Mouse (Mus musculus) colon, adult 2 months (tissue): ENCODE data around the gene Ino80. TPM values are rescaled to one million over a fixed set of nuclear protein-coding genes. Genes with fewer than 3 reads are reported as not detected.

Experiments used
- polyA plus RNA-seq: library from polyadenylated mRNA; depleted of rRNA; stranded (reverse); fragments of >200 nt; gene quantifications from 2 replicates; pipeline ENCODE4 v1.2.3, GENCODE M21; 2012; rRNA removed

Ino80 gene
- 6.0 and 6.3 TPM in 2 replicates for polyA plus RNA-seq

DNA sequence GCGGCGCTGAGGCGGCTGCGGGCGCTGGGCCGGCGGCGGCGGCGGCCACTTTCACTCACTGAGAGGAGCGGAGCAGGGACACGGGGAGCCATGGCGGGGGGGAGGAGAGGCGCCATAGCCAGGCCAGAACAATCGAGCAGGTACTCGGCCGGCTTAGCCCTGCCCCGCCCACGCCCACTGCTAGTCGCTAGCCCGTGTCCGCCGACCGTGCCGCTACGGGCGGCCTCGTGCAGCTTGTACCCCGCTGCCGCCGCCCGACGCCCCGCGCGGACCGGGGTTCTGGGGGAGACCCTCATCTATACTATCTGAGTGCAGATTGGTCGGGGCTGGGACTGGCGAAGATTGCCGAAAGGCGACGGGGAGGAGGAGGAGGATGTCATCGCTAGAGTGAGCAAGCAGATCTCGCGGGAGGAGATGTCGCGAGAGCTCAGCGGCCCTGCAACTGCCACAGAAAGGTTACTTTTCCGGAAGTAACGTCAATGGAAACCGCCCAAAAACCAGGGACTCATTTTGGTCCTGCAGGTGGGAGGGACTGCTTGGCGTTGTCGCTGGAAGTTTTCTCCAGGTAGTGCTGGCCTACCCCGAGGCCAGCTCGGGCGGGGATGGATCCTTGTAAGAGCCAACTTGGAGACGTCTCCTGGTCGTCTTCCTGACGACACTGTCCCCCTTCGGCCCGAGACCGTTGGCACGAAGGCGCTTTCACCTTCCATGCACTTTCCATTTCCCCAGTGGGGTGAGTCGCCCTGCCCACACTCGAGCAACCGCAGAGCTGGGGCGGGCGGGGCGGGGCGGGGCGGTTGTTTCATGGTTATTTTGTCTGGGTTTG lies at the start of gene Ino80:
Gene Ino80 (minus strand): TSS at position 117 of the 826 bp plus-strand sequence.

DNA sequence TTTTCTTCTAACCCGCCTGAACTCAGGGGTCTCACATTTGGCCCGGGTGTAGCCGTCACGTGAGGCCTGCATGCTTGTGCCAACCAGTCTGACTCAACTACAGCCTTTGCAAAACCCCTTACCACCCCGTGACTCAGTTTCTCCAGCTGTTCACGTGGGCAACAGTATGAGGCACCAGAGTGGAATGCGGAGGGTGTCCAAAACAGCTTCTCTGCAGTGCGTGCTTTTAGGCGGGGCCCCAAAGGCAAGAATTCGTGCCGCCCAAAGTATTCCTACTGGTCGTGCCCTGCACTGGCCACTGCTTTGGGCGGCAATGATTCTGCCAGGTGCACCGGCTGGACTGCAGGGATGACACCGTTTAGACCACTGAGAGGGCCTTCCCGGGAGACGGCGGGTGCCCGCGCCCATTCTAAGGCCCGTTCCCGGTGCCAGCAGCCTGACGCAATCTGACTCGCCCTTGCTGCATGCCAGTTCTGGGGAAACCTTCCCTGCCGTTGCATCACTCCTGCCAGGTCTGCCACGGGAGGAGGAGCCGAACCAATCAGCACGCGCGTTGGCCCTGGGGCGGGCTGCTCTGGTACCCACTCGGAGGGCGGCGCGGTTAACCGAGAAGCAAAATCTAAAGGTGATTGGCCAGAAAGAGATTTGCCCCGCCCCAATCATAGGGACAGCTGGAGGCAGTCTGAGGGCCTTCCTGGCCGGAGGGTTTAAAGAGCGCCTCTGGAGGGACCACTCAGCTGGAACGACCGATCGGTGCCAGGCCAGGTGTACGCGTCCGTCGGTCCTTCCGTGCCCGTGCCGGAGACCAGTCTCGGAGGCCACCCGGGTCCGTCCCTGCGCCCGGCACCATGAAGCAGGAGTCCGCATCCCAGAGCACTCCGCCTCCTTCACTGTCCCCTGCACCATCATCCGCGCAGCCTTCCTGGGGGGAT lies 126.7 kb downstream of the Ino80 start, which contains the start of gene Chac1:
Gene Chac1 (plus strand): TSS at position 675 of the 932 bp plus-strand sequence.

DNA sequence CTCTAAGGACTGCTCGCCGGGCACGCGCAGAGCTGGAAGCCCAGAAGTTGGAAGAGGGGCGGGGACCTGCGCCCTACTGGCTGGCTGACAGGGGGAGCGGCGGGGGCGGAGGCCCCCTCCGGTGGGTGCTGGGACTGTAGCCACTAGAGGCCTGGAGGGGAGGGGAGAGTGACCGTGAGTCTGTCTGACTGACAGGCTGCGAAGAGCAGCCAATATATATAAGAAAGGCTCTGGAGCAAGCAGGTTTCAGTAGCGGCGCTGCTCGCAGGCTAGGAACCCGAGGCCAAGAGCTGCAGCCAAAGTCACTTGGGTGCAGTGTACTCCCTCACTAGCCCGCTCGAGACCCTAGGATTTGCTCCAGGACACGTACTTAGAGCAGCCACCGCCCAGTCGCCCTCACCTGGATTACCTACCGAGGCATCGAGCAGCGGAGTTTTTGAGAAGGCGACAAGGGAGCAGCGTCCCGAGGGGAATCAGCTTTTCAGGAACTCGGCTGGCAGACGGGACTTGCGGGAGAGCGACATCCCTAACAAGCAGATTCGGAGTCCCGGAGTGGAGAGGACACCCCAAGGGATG lies 151.8 kb downstream of the Ino80 start, which contains the start of gene Dll4:
Gene Dll4 (plus strand): TSS at position 217 of the 576 bp plus-strand sequence.

Other genes starting within 250 kb of the Ino80 start
- gene Ppp1r14d, start 247.8 kb downstream of the Ino80 start, polyA plus RNA-seq, result 144 and 175 TPM in 2 replicates
- 184 and 201 TPM in 2 replicates for gene Spint1, start 240.3 kb downstream of the Ino80 start, polyA plus RNA-seq
- gene Rhov, start 206.4 kb downstream of the Ino80 start, polyA plus RNA-seq, result 1.8 and 3.2 TPM in 2 replicates
- gene Vps18, start 188.9 kb downstream of the Ino80 start, polyA plus RNA-seq, result 22.5 and 26.7 TPM in 2 replicates
- 19.7 and 19.8 TPM in 2 replicates for gene Dll4, start 151.9 kb downstream of the Ino80 start, polyA plus RNA-seq
- 3.1 and 4.5 TPM in 2 replicates for gene Chac1, start 126.5 kb downstream of the Ino80 start, polyA plus RNA-seq
- gene Exd1, start 69.9 kb upstream of the Ino80 start, polyA plus RNA-seq, result 0.12 and 0.81 TPM in 2 replicates
- 125 and 155 TPM in 2 replicates for gene Chp1, start 70.0 kb upstream of the Ino80 start, polyA plus RNA-seq
- 0.88 and 1.2 TPM in 2 replicates for gene Nusap1, start 140.6 kb upstream of the Ino80 start, polyA plus RNA-seq
- 3.9 and 5.9 TPM in 2 replicates for gene Oip5, start 140.8 kb upstream of the Ino80 start, polyA plus RNA-seq
- gene Ndufaf1, start 185.1 kb upstream of the Ino80 start, polyA plus RNA-seq, result 1.7 TPM in 2 replicates
- 5.9 and 6.2 TPM in 2 replicates for gene Rtf1, start 197.4 kb upstream of the Ino80 start, polyA plus RNA-seq